Mouse (Mus musculus): ENCODE data around the gene Ttc7b. TPM values are rescaled to one million over a fixed set of nuclear protein-coding genes. Genes with fewer than 3 reads are reported as not detected.
A peak's percentile ranks its signal among the peaks of the same experiment; 100 is the strongest.

Ttc7b gene
- polyA plus RNA-seq, 1 experiment = 9.2 TPM

DNA sequence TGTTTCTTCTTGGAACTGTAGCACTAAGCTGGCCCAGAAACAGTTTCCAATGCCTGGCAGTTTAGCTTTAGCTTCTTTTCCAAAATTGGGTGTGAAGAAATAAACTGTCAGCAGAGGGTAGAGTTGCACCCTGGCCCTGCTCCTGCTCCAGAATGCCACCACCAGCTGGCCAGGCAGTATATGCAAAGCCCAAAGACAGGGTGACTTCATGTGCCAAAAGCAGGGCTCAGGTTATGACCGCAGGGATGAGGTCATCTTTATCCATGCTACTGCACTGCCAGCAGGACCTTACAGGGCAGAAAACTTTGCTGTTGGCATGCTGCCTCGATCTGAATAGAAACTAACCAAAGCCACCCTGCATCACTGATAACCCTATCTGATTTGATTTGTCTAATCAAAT is 65.2 kb downstream of the Ttc7b start:
- Histone ChIP-seq H3K79me2 (ENCODE audit: control insufficient read depth, insufficient read depth) (no peaks in the 10 kb centered on the region), H3K27me3 (ENCODE audit: control insufficient read depth, insufficient read depth, insufficient read length) (no peaks in the 10 kb centered on the region), H3ac (ENCODE audit: control insufficient read depth, insufficient read length, low read depth) (peak overlapping the region; percentile 48), H3K4me3 (ENCODE audit: insufficient read depth, poor library complexity, severe bottlenecking) (no peak overlapping the region), H3K36me3 (ENCODE audit: control insufficient read depth, insufficient read depth) (peaks cover 5% of the 10 kb centered on the region), H3K79me3 (ENCODE audit: low read depth) (no peaks in the 10 kb centered on the region)
- TF ChIP-seq FOSL1 (IDR thresholded peaks at IDR 0.05; ENCODE audit: insufficient read depth, low read length, poor library complexity, severe bottlenecking) = no peak
- peak; percentile 33 for TF ChIP-seq MYOD1 (IDR thresholded peaks at IDR 0.05; ENCODE audit: control insufficient read depth, insufficient read length, low read depth)

DNA sequence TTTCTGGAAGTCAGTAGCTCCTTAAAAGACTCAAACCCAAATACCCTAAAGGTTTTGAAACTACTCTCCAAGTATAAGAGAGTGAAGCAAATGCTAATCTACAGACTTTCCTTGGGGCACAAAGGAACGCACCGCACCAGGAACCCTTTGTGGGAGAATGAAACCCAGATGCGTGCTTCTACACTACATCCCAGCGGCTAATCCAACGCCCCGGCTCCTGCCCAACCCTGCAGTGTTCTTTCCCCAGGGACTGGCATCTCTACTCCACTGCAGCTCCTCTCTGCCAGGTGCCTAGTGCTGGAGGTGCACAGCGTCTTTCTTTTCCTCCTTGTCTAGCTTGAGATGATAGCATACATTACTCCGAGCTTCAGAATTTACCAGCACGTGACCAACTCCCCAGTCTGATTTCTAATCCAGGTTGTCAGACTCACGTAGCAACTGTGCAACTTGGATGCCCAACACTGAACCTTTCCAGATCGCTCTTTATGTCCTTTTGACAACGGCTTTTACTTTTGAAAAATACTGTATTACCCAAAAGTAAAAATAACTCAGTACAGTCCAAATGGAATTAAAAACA is 72.8 kb downstream of the Ttc7b start:
- H3K36me3 ChIP-seq (ENCODE audit: control insufficient read depth, insufficient read depth) = no peaks in the 10 kb centered on the region
- H3K4me3 ChIP-seq (ENCODE audit: insufficient read depth, poor library complexity, severe bottlenecking) = no peak overlapping the region
- no peaks in the 10 kb centered on the region for H3K79me3 ChIP-seq (ENCODE audit: low read depth)
- no peaks in the 10 kb centered on the region for H3K79me2 ChIP-seq (ENCODE audit: control insufficient read depth, insufficient read depth)
- TF ChIP-seq CTCF (IDR thresholded peaks at IDR 0.05; ENCODE audit: control insufficient read depth, insufficient read depth, insufficient read length) = no peak
- TF ChIP-seq MAX (IDR thresholded peaks at IDR 0.05) = no peak
- TF ChIP-seq CEBPB (IDR thresholded peaks at IDR 0.05; ENCODE audit: low read depth) = no peak
- no peak for TF ChIP-seq USF1 (IDR thresholded peaks at IDR 0.05; ENCODE audit: low read depth)
- no peak for TF ChIP-seq MYOD1 (IDR thresholded peaks at IDR 0.05; ENCODE audit: control insufficient read depth, insufficient read length, low read depth)
- TF ChIP-seq MYOG (IDR thresholded peaks at IDR 0.05; ENCODE audit: control insufficient read depth, extremely low read depth, insufficient read length) = no peak
- no peak for TF ChIP-seq FOSL1 (IDR thresholded peaks at IDR 0.05; ENCODE audit: insufficient read depth, low read length, poor library complexity, severe bottlenecking)
- no peaks in the 10 kb centered on the region for H3K27me3 ChIP-seq (ENCODE audit: control insufficient read depth, insufficient read depth, insufficient read length)
- no peak overlapping the region for H3ac ChIP-seq (ENCODE audit: control insufficient read depth, insufficient read length, low read depth)

DNA sequence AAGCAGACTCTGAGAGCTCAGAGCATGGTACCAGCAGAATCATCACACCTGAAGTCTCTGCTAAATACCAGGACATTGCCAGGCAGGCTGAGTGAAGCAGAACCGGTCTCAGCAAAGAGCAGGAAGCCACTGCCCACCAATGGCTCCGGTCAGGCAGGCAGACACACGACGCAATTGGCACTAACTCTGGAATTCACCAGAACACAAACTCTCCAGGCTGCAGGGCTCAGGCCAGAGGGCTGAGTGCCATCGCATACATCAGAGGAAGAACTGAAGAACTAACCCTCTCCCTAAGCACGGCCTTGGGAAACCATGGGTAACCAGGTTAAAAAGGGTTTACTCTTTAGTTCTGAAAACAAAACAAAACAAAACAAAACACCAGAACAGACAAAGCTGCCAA is 73.5 kb downstream of the Ttc7b start:
- TF ChIP-seq MAX (IDR thresholded peaks at IDR 0.05) (no peak), CTCF (IDR thresholded peaks at IDR 0.05; ENCODE audit: control insufficient read depth, insufficient read depth, insufficient read length) (no peak), FOSL1 (IDR thresholded peaks at IDR 0.05; ENCODE audit: insufficient read depth, low read length, poor library complexity, severe bottlenecking) (no peak), MYOG (IDR thresholded peaks at IDR 0.05; ENCODE audit: control insufficient read depth, extremely low read depth, insufficient read length) (no peak), CEBPB (IDR thresholded peaks at IDR 0.05; ENCODE audit: low read depth) (no peak)

GRCm38 (mm10) chr12:100445686-100446085 is 74.9 kb downstream of the Ttc7b start:
- Histone ChIP-seq H3K79me2 (ENCODE audit: control insufficient read depth, insufficient read depth) (no peaks in the 10 kb centered on the region), H3ac (ENCODE audit: control insufficient read depth, insufficient read length, low read depth) (no peak overlapping the region), H3K79me3 (ENCODE audit: low read depth) (no peaks in the 10 kb centered on the region), H3K27me3 (ENCODE audit: control insufficient read depth, insufficient read depth, insufficient read length) (no peaks in the 10 kb centered on the region), H3K4me3 (ENCODE audit: insufficient read depth, poor library complexity, severe bottlenecking) (no peak overlapping the region), H3K36me3 (ENCODE audit: control insufficient read depth, insufficient read depth) (no peaks in the 10 kb centered on the region)
- no peak for TF ChIP-seq MYOG (IDR thresholded peaks at IDR 0.05; ENCODE audit: control insufficient read depth, extremely low read depth, insufficient read length)

More for the DNA sequence above, 73.5 kb downstream of the Ttc7b start:
- Histone ChIP-seq H3ac (ENCODE audit: control insufficient read depth, insufficient read length, low read depth) (no peak overlapping the region), H3K27me3 (ENCODE audit: control insufficient read depth, insufficient read depth, insufficient read length) (no peaks in the 10 kb centered on the region), H3K79me3 (ENCODE audit: low read depth) (no peaks in the 10 kb centered on the region), H3K4me3 (ENCODE audit: insufficient read depth, poor library complexity, severe bottlenecking) (no peak overlapping the region), H3K79me2 (ENCODE audit: control insufficient read depth, insufficient read depth) (no peaks in the 10 kb centered on the region), H3K36me3 (ENCODE audit: control insufficient read depth, insufficient read depth) (no peaks in the 10 kb centered on the region)

DNA sequence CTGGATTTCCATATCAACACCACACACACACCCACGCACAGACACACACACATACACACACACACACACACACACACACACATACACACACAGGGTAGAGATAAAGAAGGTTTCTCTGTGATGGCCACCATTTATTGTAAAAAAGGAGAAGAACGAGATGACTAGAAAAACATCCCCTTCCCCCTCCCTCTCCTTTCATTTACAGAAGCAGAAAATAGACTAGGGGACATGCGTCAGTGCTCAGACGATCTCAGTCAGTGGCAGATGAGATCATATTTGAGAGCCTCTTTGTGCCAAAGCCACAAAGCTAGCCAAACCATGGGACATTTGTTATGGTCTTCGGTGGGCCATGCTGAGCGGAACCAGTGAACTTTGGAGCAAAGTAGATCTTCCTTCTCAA is 75.4 kb downstream of the Ttc7b start:
- no peaks in the 10 kb centered on the region for H3K36me3 ChIP-seq (ENCODE audit: control insufficient read depth, insufficient read depth)
- no peak overlapping the region for H3K4me3 ChIP-seq (ENCODE audit: insufficient read depth, poor library complexity, severe bottlenecking)
- H3K27me3 ChIP-seq (ENCODE audit: control insufficient read depth, insufficient read depth, insufficient read length) = no peaks in the 10 kb centered on the region
- no peak overlapping the region for H3ac ChIP-seq (ENCODE audit: control insufficient read depth, insufficient read length, low read depth)
- no peaks in the 10 kb centered on the region for H3K79me2 ChIP-seq (ENCODE audit: control insufficient read depth, insufficient read depth)
- no peaks in the 10 kb centered on the region for H3K79me3 ChIP-seq (ENCODE audit: low read depth)
- TF ChIP-seq FOSL1 (IDR thresholded peaks at IDR 0.05; ENCODE audit: insufficient read depth, low read length, poor library complexity, severe bottlenecking) (no peak), USF1 (IDR thresholded peaks at IDR 0.05; ENCODE audit: low read depth) (no peak), CEBPB (IDR thresholded peaks at IDR 0.05; ENCODE audit: low read depth) (no peak), MYOD1 (IDR thresholded peaks at IDR 0.05; ENCODE audit: control insufficient read depth, insufficient read length, low read depth) (no peak), CTCF (IDR thresholded peaks at IDR 0.05; ENCODE audit: control insufficient read depth, insufficient read depth, insufficient read length) (no peak), MAX (IDR thresholded peaks at IDR 0.05) (no peak), MYOG (IDR thresholded peaks at IDR 0.05; ENCODE audit: control insufficient read depth, extremely low read depth, insufficient read length) (no peak)

DNA sequence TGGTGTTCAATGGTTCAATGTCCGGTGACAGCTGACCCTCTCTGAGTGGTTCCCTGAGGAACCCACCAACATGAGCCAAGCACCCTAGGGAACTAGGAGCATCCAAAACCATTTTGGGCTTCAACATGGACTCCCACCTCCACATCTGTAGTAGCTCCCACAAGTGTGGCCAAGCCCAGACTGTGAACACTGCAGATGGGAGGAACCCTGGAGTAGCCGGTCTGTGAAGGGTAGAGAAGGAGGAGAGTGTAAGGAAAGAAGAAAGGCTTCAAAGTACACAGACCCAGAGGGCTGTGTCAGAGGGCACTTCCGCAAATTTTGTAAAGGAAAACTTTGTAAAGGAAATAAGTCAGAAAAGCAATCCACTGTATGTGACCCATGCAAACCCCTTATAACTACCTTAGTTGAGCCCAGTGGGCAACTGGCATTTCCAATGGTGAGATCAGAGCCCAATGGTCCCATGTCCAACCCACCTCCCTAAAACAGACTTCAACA is 75.9 kb downstream of the Ttc7b start:
- H3K27me3 ChIP-seq (ENCODE audit: control insufficient read depth, insufficient read depth, insufficient read length) = no peaks in the 10 kb centered on the region
- H3K36me3 ChIP-seq (ENCODE audit: control insufficient read depth, insufficient read depth) = no peaks in the 10 kb centered on the region
- H3K79me3 ChIP-seq (ENCODE audit: low read depth) = no peaks in the 10 kb centered on the region
- TF ChIP-seq MAX (IDR thresholded peaks at IDR 0.05) = no peak
- TF ChIP-seq FOSL1 (IDR thresholded peaks at IDR 0.05; ENCODE audit: insufficient read depth, low read length, poor library complexity, severe bottlenecking) = no peak
- no peak for TF ChIP-seq CEBPB (IDR thresholded peaks at IDR 0.05; ENCODE audit: low read depth)
- TF ChIP-seq MYOG (IDR thresholded peaks at IDR 0.05; ENCODE audit: control insufficient read depth, extremely low read depth, insufficient read length) = no peak
- TF ChIP-seq CTCF (IDR thresholded peaks at IDR 0.05; ENCODE audit: control insufficient read depth, insufficient read depth, insufficient read length) = no peak
- no peak for TF ChIP-seq MYOD1 (IDR thresholded peaks at IDR 0.05; ENCODE audit: control insufficient read depth, insufficient read length, low read depth)
- TF ChIP-seq USF1 (IDR thresholded peaks at IDR 0.05; ENCODE audit: low read depth) = no peak
- no peaks in the 10 kb centered on the region for H3K79me2 ChIP-seq (ENCODE audit: control insufficient read depth, insufficient read depth)
- no peak overlapping the region for H3K4me3 ChIP-seq (ENCODE audit: insufficient read depth, poor library complexity, severe bottlenecking)
- no peak overlapping the region for H3ac ChIP-seq (ENCODE audit: control insufficient read depth, insufficient read length, low read depth)

Data from C2C12 (cell line).